In the genomic region with DNA sequence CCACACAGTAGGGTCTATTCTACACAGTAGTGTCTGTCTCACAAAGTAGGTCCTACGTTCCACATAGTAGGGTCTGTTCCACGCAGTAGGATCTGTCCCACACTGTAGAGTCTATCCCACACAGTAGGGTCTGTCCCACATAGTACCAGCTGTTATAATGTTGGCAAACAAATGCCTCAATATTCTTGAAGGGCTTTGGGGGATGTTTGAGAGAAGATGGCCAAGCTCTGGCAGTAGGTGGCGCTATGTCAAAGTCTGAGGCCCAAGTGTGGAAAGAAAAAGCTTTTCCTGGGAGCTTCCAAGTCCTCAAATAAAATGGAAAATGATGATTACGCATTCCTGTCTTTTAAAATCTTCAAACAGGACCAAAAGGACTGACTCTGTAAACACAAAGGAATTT, we compare ENCODE assay signal across 9 mouse cellular contexts.
A peak's percentile ranks its signal among the peaks of the same experiment; 100 is the strongest.
DNase-seq lines count a peak whose midpoint lies in the region; ATAC-seq lines count a peak whose summit lies in the region.
"Had no signal": no experiment of that assay in that cellular context is flagged by ENCODE, and none has a peak within 500 bp of the region (broad histone marks: within the 10 kb centered on the region; RNA-seq: fewer than 3 reads in every experiment).

No protein-coding gene starts in this region.

- H3K4me3 ChIP-seq in forebrain, embryonic 13.5 days, result no peak overlapping the region
- no peak overlapping the region for H3K4me3 ChIP-seq in forebrain, embryonic 12.5 days (replicated peaks)
- no peak overlapping the region for H3K4me3 ChIP-seq in embryonic facial prominence, embryonic 14.5 days (ENCODE audit: low read depth, low read length)
- H3K4me3 ChIP-seq in midbrain, embryonic 13.5 days (replicated peaks), result no peak overlapping the region
- H3K4me3 ChIP-seq: limb, embryonic 12.5 days had no signal

- peaks cover 5% of the 10 kb centered on the region; the same call in 1 of the 2 replicates for H3K9me3 ChIP-seq in forebrain, embryonic 13.5 days (replicated peaks)
- H3K9me3 ChIP-seq in forebrain, embryonic 12.5 days, result no peaks in the 10 kb centered on the region
- no peaks in the 10 kb centered on the region for H3K9me3 ChIP-seq in embryonic facial prominence, embryonic 14.5 days (ENCODE audit: control insufficient read depth, low read length)
- H3K9me3 ChIP-seq in midbrain, embryonic 13.5 days, result 0 out of 2 replicates have a peak, but pooled peaks cover 3% of the 10 kb centered on the region

- 38% methylated on average over 4 of the region's 4 CpGs for WGBS in forebrain, embryonic 13.5 days
- WGBS in forebrain, embryonic 12.5 days, result 43% methylated on average over 4 of the region's 4 CpGs
- WGBS in embryonic facial prominence, embryonic 14.5 days, result 43% methylated on average over 4 of the region's 4 CpGs
- WGBS in midbrain, embryonic 13.5 days, result 47% methylated on average over 4 of the region's 4 CpGs

- peaks cover 15% of the 10 kb centered on the region; the same call in 1 of the 2 replicates for H3K4me1 ChIP-seq in forebrain, embryonic 13.5 days
- no peaks in the 10 kb centered on the region; the same call in 1 of the 2 replicates for H3K4me1 ChIP-seq in forebrain, embryonic 12.5 days
- no peaks in the 10 kb centered on the region for H3K4me1 ChIP-seq in embryonic facial prominence, embryonic 14.5 days (ENCODE audit: control insufficient read depth, insufficient read depth, low read length)
- H3K4me1 ChIP-seq in midbrain, embryonic 13.5 days (replicated peaks), result peaks cover 9% of the 10 kb centered on the region

- H3K36me3 ChIP-seq in forebrain, embryonic 13.5 days (ENCODE audit: poor library complexity, severe bottlenecking), result no peaks in the 10 kb centered on the region
- no peaks in the 10 kb centered on the region for H3K36me3 ChIP-seq in forebrain, embryonic 12.5 days (replicated peaks)
- H3K36me3 ChIP-seq in embryonic facial prominence, embryonic 14.5 days (ENCODE audit: control insufficient read depth, insufficient read depth, low read length), result no peaks in the 10 kb centered on the region
- H3K36me3 ChIP-seq in midbrain, embryonic 13.5 days, result no peaks in the 10 kb centered on the region
- H3K36me3 ChIP-seq: limb, embryonic 12.5 days had no signal

- H3K9ac ChIP-seq in forebrain, embryonic 13.5 days, result no peak overlapping the region
- no peak overlapping the region for H3K9ac ChIP-seq in forebrain, embryonic 12.5 days
- no peak overlapping the region for H3K9ac ChIP-seq in embryonic facial prominence, embryonic 14.5 days (ENCODE audit: low read depth, low read length)
- H3K9ac ChIP-seq in midbrain, embryonic 13.5 days (replicated peaks), result no peak overlapping the region
- H3K9ac ChIP-seq: limb, embryonic 12.5 days had no signal

- no peaks in the 10 kb centered on the region for H3K27me3 ChIP-seq in forebrain, embryonic 13.5 days
- H3K27me3 ChIP-seq in forebrain, embryonic 12.5 days, result 0 out of 2 replicates have a peak, but pooled peaks cover 4% of the 10 kb centered on the region
- H3K27me3 ChIP-seq in embryonic facial prominence, embryonic 14.5 days (replicated peaks; ENCODE audit: control insufficient read depth, insufficient read depth, low read length), result no peaks in the 10 kb centered on the region
- no peaks in the 10 kb centered on the region for H3K27me3 ChIP-seq in midbrain, embryonic 13.5 days
- H3K27me3 ChIP-seq: limb, embryonic 12.5 days had no signal

- peak; percentile 72; the same call in 1 of the 2 replicates for ATAC-seq in forebrain, embryonic 13.5 days
- ATAC-seq in forebrain, embryonic 12.5 days (ENCODE audit: low FRiP score), result no peak
- ATAC-seq in embryonic facial prominence, embryonic 14.5 days (ENCODE audit: low read depth), result no peak
- ATAC-seq in midbrain, embryonic 13.5 days, result peak; percentile 50; the same call in 1 of the 2 replicates

- DNase-seq in thymus, postnatal 14 days, result peak; percentile 8
- DNase-seq in thymus, postnatal 0 days (ENCODE audit: low spot score), result no peak
- DNase-seq in embryonic facial prominence, embryonic 14.5 days (ENCODE audit: low spot score), result peak; percentile 62
- peak; percentile 20 for DNase-seq in layer of hippocampus, adult 9-11 months
- DNase-seq in gastrocnemius, postnatal 25 days, result no peak

- no peak overlapping the region for H3K27ac ChIP-seq in forebrain, embryonic 13.5 days
- no peak overlapping the region for H3K27ac ChIP-seq in forebrain, embryonic 12.5 days
- no peak overlapping the region for H3K27ac ChIP-seq in embryonic facial prominence, embryonic 14.5 days (replicated peaks; ENCODE audit: low read depth, low read length)
- H3K27ac ChIP-seq in midbrain, embryonic 13.5 days, result no peak overlapping the region
- H3K27ac ChIP-seq: limb, embryonic 12.5 days had no signal

- no peak overlapping the region for H3K4me2 ChIP-seq in forebrain, embryonic 13.5 days
- H3K4me2 ChIP-seq in forebrain, embryonic 12.5 days, result no peak overlapping the region
- H3K4me2 ChIP-seq in embryonic facial prominence, embryonic 14.5 days (ENCODE audit: low read depth, low read length), result no peak overlapping the region
- no peak overlapping the region for H3K4me2 ChIP-seq in midbrain, embryonic 13.5 days (replicated peaks)
- H3K4me2 ChIP-seq: limb, embryonic 12.5 days had no signal

Comparison
In these comparisons a context has a peak if more than half of its experiments do, and no peak if none do; other contexts are left out.
1. ATAC-seq: peak in forebrain, embryonic 13.5 days (single experiment) and midbrain, embryonic 13.5 days (single experiment); none in forebrain, embryonic 12.5 days (single experiment) and embryonic facial prominence, embryonic 14.5 days (single experiment).
2. DNase-seq: peak in thymus, postnatal 14 days (single experiment), embryonic facial prominence, embryonic 14.5 days (single experiment) and layer of hippocampus, adult 9-11 months (single experiment); none in thymus, postnatal 0 days (single experiment) and gastrocnemius, postnatal 25 days (single experiment).